Mouse (Mus musculus): Measurements from ENCODE around the gene Prss57.

DNA sequence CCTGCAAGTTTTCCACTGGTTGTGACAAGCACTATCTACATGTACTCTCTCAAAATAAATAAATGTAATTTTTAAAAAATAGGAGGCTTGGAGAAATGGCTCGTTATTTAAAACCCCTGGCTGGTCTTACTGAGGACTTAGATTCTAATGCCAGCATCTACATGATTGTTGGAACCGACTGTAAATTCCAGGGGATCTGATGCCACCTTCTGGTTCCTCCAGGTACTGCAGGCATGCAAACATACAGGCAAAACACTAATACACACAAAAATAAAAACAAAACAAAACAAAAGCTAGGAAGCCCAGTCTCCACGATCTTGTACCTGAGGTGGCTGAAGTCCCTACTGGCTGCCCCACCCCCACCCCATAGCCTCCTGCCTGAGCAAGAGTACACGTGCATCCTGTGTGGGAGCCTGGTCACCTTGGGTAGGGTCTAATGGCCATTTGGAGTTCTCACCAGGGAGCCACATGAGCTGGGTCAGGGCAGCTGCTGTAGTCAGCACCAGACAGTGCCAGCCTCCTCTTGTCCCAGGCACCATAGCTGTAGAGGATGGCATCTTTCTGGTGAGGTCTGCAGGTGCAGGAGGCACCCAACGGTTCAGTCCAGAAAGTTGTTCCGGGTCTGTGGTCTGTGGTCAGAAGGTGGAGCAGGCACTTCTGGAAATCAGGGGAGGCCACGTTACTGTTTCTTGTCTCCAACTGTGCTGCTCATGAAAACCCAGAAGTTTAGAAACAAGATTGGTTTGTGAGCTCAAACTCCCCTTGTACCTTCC lies 2.2 kb downstream of the Prss57 start:
- peak; percentile 68 for TF ChIP-seq CTCF (IDR thresholded peaks at IDR 0.05; ENCODE audit: low read depth, low read length)
- no peak for TF ChIP-seq GATA1 (IDR thresholded peaks at IDR 0.05; ENCODE audit: borderline replicate concordance, low read length)

Data from G1E (cell line).